Mouse (Mus musculus) thymus, adult 2 months (tissue): ENCODE data around the gene Cox5b.

Experiments used
- CTCF ChIP-seq: fragments of 200-500 bp; IDR thresholded peaks from 2 replicates; pipeline ENCODE4 v1.5.1; 2012; ENCODE audit warnings: mild to moderate bottlenecking, control low read depth, low read length, moderate library complexity, borderline replicate concordance; ENCODE audit not compliant: control insufficient read depth, poor library complexity, insufficient read depth; ENCODE audit errors: extremely low read depth
- POLR2A ChIP-seq: fragments of 200-500 bp; IDR thresholded peaks from 2 replicates; pipeline ENCODE4 v1.6.1; 2012; ENCODE audit warnings: mild to moderate bottlenecking, low read length, control low read depth, moderate library complexity; ENCODE audit not compliant: control insufficient read depth, poor library complexity, insufficient read depth; ENCODE audit errors: extremely low read depth

- TF ChIP-seq POLR2A: no peak
- TF ChIP-seq CTCF: no peak
These were observed 46.6 kb upstream of the Cox5b start for GRCm38 (mm10) chr1:36644615-36645007.
